Mouse (Mus musculus) lung, embryonic 16.5 days (tissue): Measurements from ENCODE around the gene Ndufv2. TPM values are rescaled to one million over a fixed set of nuclear protein-coding genes. Genes with fewer than 3 reads are reported as not detected.
"Not testable (repeated sequence)": the region's sequence is repeated elsewhere in the genome, so short reads cannot be mapped to it uniquely, and the experiment has no call there.

Experiments used
- ATAC-seq: fragments of 200-750 bp; cut with Nextera tagmentation; 2 replicates; pipeline ENCODE4 v1.8.0; 2017; ENCODE audit warnings: low read depth, mild to moderate bottlenecking, moderate library complexity
- H3K27ac ChIP-seq: fragments of 300-500 bp; sonication (generic); 2 replicates; pipeline ENCODE4 v1.5.1; 2014; ENCODE audit warnings: mild to moderate bottlenecking, control low read depth, low read length
- H3K27me3 ChIP-seq: fragments of 300-500 bp; sonication (generic); 2 replicates; pipeline ENCODE4 v1.6.1; 2014; ENCODE audit warnings: low read depth, low read length, mixed read lengths; ENCODE audit not compliant: control insufficient read depth, insufficient read depth
- H3K36me3 ChIP-seq: fragments of 300-500 bp; sonication (generic); 2 replicates; pipeline ENCODE4 v1.6.1; 2014; ENCODE audit warnings: low read length; ENCODE audit not compliant: control insufficient read depth, insufficient read depth
- H3K4me1 ChIP-seq: fragments of 300-500 bp; sonication (generic); replicated peaks from 2 replicates; pipeline ENCODE4 v1.6.1; 2014; ENCODE audit warnings: low read length, mixed read lengths; ENCODE audit not compliant: control insufficient read depth, insufficient read depth
- H3K4me2 ChIP-seq: fragments of 300-500 bp; sonication (generic); 2 replicates; pipeline ENCODE4 v1.6.1; 2014; ENCODE audit warnings: low read depth, low read length, control low read depth
- H3K4me3 ChIP-seq: fragments of 300-500 bp; sonication (generic); 2 replicates; pipeline ENCODE4 v1.5.1; 2014; ENCODE audit warnings: mild to moderate bottlenecking, low read length, control low read depth
- H3K9ac ChIP-seq: fragments of 300-500 bp; sonication (generic); 2 replicates; pipeline ENCODE4 v1.6.1; 2014; ENCODE audit warnings: low read length, control low read depth
- H3K9me3 ChIP-seq: fragments of 300-500 bp; sonication (generic); 2 replicates; pipeline ENCODE4 v1.6.1; 2016; ENCODE audit warnings: low read length; ENCODE audit not compliant: control insufficient read depth
- WGBS: fragments of 180-500 bp; shearing (Covaris S2); extraction: QIAGEN DNeasy Blood & Tissue Kit; methylation state at CpG from one replicate; pipeline ENCODE4 v1.1.7; 2014; 5-methylcytosine and 5-hydroxymethylcytosine counted together
- polyA plus RNA-seq: library from polyadenylated mRNA; unstranded; fragments of >200 nt; fragmentation: Nextera tagmentation; extraction: Ambion mirVana; gene quantifications from 2 replicates; pipeline ENCODE4 v1.2.1, GENCODE M21; 2015

Ndufv2 gene
- polyA plus RNA-seq, 1 experiment from 2014 or later = 298 TPM

GRCm38 (mm10) chr17:66073971-66074370, 27.4 kb downstream of the Ndufv2 start:
- 90% methylated on average over 7 of the region's 7 CpGs for WGBS
- no peak overlapping the region for H3K9ac ChIP-seq

DNA sequence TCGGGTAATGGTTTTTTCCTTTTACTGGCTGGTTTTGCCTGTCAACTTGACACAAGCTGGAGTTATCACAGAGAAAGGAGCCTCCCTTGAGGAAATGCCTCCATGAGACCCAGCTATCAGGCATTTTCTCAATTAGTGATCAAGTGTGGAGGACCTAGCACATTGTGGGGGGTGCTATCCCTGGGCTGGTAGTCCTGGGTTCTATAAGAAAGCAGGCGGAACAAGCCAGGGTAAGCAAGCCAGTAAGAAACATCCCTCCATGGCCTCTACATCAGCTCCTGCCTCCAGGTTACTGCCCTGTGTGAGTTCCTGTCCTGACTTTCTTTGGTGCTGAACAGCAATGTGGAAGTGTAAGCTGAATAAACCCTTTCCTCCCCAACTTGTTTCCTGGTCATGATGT, 32.3 kb downstream of the Ndufv2 start:
- H3K36me3 ChIP-seq, H3K27ac ChIP-seq, H3K27me3 ChIP-seq, H3K4me3 ChIP-seq, H3K4me1 ChIP-seq, H3K4me2 ChIP-seq, H3K9me3 ChIP-seq, ATAC-seq, H3K9ac ChIP-seq: not testable (repeated sequence)
- WGBS = 97% methylated on average over 2 of the region's 2 CpGs

More at GRCm38 (mm10) chr17:66073971-66074370, 27.4 kb downstream of the Ndufv2 start:
- ATAC-seq = no peak
- Histone ChIP-seq H3K9me3 (no peaks in the 10 kb centered on the region), H3K4me1 (peaks cover 4% of the 10 kb centered on the region; the same call in 1 of the 2 replicates), H3K36me3 (no peaks in the 10 kb centered on the region; the same call in 1 of the 2 replicates), H3K4me2 (no peak overlapping the region), H3K4me3 (no peak overlapping the region), H3K27ac (no peak overlapping the region), H3K27me3 (no peaks in the 10 kb centered on the region)

- no peaks in the 10 kb centered on the region for H3K36me3 ChIP-seq
- H3K9ac ChIP-seq = no peak overlapping the region
- no peak for ATAC-seq
- no peaks in the 10 kb centered on the region for H3K27me3 ChIP-seq
- no peaks in the 10 kb centered on the region for H3K9me3 ChIP-seq
- H3K27ac ChIP-seq = no peak overlapping the region
- no peak overlapping the region for H3K4me2 ChIP-seq
- H3K4me3 ChIP-seq = no peak overlapping the region
- 75% methylated on average over 4 of the region's 4 CpGs for WGBS
- H3K4me1 ChIP-seq = no peaks in the 10 kb centered on the region
Observed at GRCm38 (mm10) chr17:66065115-66065514, 36.2 kb downstream of the Ndufv2 start.

DNA sequence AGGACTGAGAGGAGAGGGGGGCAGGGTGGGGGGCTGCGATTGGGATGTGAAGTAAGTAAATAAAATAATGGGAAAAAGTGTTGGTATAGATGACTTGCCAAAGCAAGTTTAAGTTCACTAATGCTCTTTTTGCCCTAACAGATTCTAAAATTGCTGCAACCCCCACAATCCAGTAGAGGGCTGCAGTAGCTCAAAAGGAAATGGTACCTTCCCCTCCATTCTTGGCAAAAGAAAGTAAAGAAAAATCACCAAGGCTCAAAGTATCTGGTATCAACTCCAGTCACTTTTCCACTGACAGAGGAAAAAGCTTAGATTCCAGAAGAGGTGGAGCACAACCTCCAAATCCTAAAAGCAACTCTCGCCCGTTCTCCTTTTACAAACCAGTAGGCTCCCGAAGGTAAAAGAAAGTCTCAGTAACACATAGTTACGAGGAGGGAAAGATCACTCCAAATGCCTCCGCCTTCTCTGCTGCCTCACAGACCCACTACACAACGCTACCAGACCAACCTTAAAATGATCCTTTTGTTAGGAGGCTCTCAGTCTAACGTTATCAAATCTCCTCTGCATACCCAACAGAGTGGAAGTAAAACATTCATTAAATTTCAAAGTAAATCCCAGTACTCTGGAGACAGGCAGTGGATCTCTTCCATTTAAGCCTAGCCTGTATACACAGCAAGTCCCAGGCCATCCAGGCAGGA, 40.0 kb downstream of the Ndufv2 start:
- Histone ChIP-seq H3K4me1 (no peaks in the 10 kb centered on the region), H3K27me3 (no peaks in the 10 kb centered on the region), H3K9ac (no peak overlapping the region), H3K9me3 (no peaks in the 10 kb centered on the region), H3K27ac (peak overlapping the region; percentile 36; the same call in 1 of the 2 replicates), H3K4me3 (0 out of 2 replicates have a peak overlapping the region, but pooled peaks have one; percentile 19), H3K36me3 (no peaks in the 10 kb centered on the region), H3K4me2 (peak overlapping the region; percentile 32)
- 49% methylated on average over 8 of the region's 8 CpGs for WGBS
- no peak for ATAC-seq

GRCm38 (mm10) chr17:66058160-66058559, 43.2 kb downstream of the Ndufv2 start:
- Histone ChIP-seq H3K27ac (no peak overlapping the region), H3K9me3 (no peaks in the 10 kb centered on the region), H3K9ac (no peak overlapping the region), H3K4me1 (no peaks in the 10 kb centered on the region), H3K4me3 (no peak overlapping the region), H3K27me3 (no peaks in the 10 kb centered on the region), H3K36me3 (no peaks in the 10 kb centered on the region), H3K4me2 (no peak overlapping the region)
- 88% methylated on average over 4 of the region's 4 CpGs for WGBS
- no peak for ATAC-seq

GRCm38 (mm10) chr17:66057145-66057544, 44.2 kb downstream of the Ndufv2 start:
- Histone ChIP-seq H3K4me3 (no peak overlapping the region), H3K27me3 (no peaks in the 10 kb centered on the region), H3K4me1 (no peaks in the 10 kb centered on the region), H3K27ac (no peak overlapping the region), H3K9ac (no peak overlapping the region), H3K36me3 (no peaks in the 10 kb centered on the region), H3K9me3 (no peaks in the 10 kb centered on the region), H3K4me2 (no peak overlapping the region)
- ATAC-seq = peak; percentile 74
- WGBS = 43% methylated on average over 2 of the region's 2 CpGs

DNA sequence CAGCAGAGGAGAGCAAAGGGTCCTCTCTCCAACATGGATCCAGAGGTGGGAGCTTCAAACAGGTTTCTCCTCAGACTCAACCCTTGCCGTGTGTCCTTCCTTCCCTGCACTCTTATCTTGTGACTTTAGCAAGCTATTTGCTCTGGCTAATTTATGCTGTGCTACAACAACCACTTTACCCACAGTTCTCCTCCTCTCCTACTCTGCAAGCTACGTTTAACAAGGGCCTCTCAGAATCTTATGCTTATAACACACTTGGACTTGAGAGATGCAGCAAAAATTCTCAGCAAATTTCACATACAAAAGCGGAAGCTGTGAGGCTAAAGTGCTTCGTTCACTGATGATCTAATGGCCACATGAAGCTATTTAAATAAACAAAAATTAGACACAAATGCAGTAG, 48.0 kb downstream of the Ndufv2 start:
- H3K4me1 ChIP-seq = no peaks in the 10 kb centered on the region
- H3K4me3 ChIP-seq = no peak overlapping the region
- no peak overlapping the region for H3K27ac ChIP-seq
- 46% methylated on average over 4 of the region's 4 CpGs for WGBS
- no peaks in the 10 kb centered on the region for H3K27me3 ChIP-seq
- no peaks in the 10 kb centered on the region for H3K9me3 ChIP-seq
- no peak overlapping the region for H3K9ac ChIP-seq
- no peaks in the 10 kb centered on the region for H3K36me3 ChIP-seq
- no peak overlapping the region for H3K4me2 ChIP-seq
- no peak for ATAC-seq

- H3K9ac ChIP-seq = no peak overlapping the region
- no peak overlapping the region for H3K4me2 ChIP-seq
- no peak overlapping the region for H3K27ac ChIP-seq
- no peaks in the 10 kb centered on the region for H3K9me3 ChIP-seq
- no peaks in the 10 kb centered on the region for H3K4me1 ChIP-seq
- H3K27me3 ChIP-seq = no peaks in the 10 kb centered on the region
- 70% methylated on average over 4 of the region's 4 CpGs for WGBS
- no peak overlapping the region for H3K4me3 ChIP-seq
- ATAC-seq = no peak
- H3K36me3 ChIP-seq = no peaks in the 10 kb centered on the region
Observed at GRCm38 (mm10) chr17:66048795-66049194, 52.6 kb downstream of the Ndufv2 start.

DNA sequence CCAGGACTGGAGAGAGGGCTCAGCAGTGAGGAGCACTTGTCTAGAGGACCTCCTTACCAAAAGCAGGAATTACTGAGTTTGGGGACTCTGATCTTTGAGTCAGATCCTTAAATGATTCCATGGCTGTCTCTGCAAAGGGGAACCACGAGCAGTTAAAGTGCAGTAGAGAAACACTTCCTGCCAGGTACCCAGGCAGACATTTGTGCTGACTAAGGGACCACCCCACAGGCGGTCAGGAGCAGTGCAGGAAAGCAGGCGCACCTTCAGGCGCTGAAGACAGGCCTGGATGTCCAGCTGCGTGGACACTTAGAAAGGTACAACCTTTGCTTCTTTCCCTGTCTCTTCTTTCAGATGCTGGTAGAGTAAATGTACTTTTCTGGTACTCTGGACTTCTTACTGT, 53.2 kb downstream of the Ndufv2 start:
- Histone ChIP-seq H3K4me2 (no peak overlapping the region), H3K27me3 (no peaks in the 10 kb centered on the region), H3K4me1 (no peaks in the 10 kb centered on the region), H3K9ac (no peak overlapping the region), H3K4me3 (no peak overlapping the region), H3K27ac (no peak overlapping the region), H3K36me3 (no peaks in the 10 kb centered on the region), H3K9me3 (no peaks in the 10 kb centered on the region)
- ATAC-seq = no peak
- WGBS = 60% methylated on average over 5 of the region's 5 CpGs
